Mouse (Mus musculus) spleen, adult 2 months (tissue): ENCODE data around the gene Faf1.

Experiments
- CTCF ChIP-seq: fragments of 200-500 bp; IDR thresholded peaks from 2 replicates; pipeline ENCODE4 v1.5.1; 2011; ENCODE audit warnings: mild to moderate bottlenecking, inconsistent platforms; ENCODE audit not compliant: insufficient read depth, insufficient read length, insufficient replicate concordance; ENCODE audit errors: extremely low read depth
- POLR2A ChIP-seq: fragments of 200-500 bp; IDR thresholded peaks from 2 replicates; pipeline ENCODE4 v1.6.1; 2011; ENCODE audit warnings: low read depth, low read length, inconsistent platforms

GRCm38 (mm10) chr4:109984011-109984411 lies 307.6 kb downstream of the Faf1 start:
- no peak for TF ChIP-seq CTCF
- TF ChIP-seq POLR2A: no peak
